Mouse (Mus musculus) C2C12 (cell line): ENCODE measurements around the gene Taco1. TPM values are rescaled to one million over a fixed set of nuclear protein-coding genes. Genes with fewer than 3 reads are reported as not detected.
"Not testable (repeated sequence)": the region's sequence is repeated elsewhere in the genome, so short reads cannot be mapped to it uniquely, and the experiment has no call there.

Experiments
- H3K27me3 ChIP-seq: one replicate; pipeline ENCODE4 v1.6.1; 2011; ENCODE audit not compliant: control insufficient read depth, insufficient read depth, insufficient read length
- H3K36me3 ChIP-seq: one replicate; pipeline ENCODE4 v1.6.1; 2011; ENCODE audit not compliant: control insufficient read depth, insufficient read depth
- H3K4me3 ChIP-seq: one replicate; pipeline ENCODE4 v1.5.1; 2011; ENCODE audit warnings: mild to moderate bottlenecking, control low read depth; ENCODE audit not compliant: poor library complexity, insufficient read depth, severe bottlenecking
- H3K79me2 ChIP-seq: one replicate; pipeline ENCODE4 v1.6.1; 2011; ENCODE audit not compliant: control insufficient read depth, insufficient read depth
- H3K79me3 ChIP-seq: one replicate; pipeline ENCODE4 v1.6.1; 2011; ENCODE audit warnings: low read depth, control low read depth
- H3ac ChIP-seq: one replicate; pipeline ENCODE3; 2011; ENCODE audit warnings: low read depth; ENCODE audit not compliant: control insufficient read depth, insufficient read length
- CEBPB ChIP-seq: IDR thresholded peaks from one replicate; pipeline ENCODE4 v1.6.1; 2011; ENCODE audit warnings: low read depth, mild to moderate bottlenecking, control low read depth, moderate library complexity
- CTCF ChIP-seq: IDR thresholded peaks from one replicate; pipeline ENCODE4 v1.5.1; 2011; ENCODE audit not compliant: control insufficient read depth, insufficient read depth, insufficient read length
- FOSL1 ChIP-seq: IDR thresholded peaks from one replicate; pipeline ENCODE4 v1.8.0; 2011; ENCODE audit warnings: mild to moderate bottlenecking, low read length; ENCODE audit not compliant: poor library complexity, insufficient read depth, severe bottlenecking
- MAX ChIP-seq: IDR thresholded peaks from one replicate; pipeline ENCODE4 v1.6.1; 2011; ENCODE audit warnings: mild to moderate bottlenecking, control low read depth
- MYOD1 ChIP-seq: IDR thresholded peaks from one replicate; pipeline ENCODE4 v1.6.1; 2011; ENCODE audit warnings: low read depth; ENCODE audit not compliant: control insufficient read depth, insufficient read length
- MYOG ChIP-seq: IDR thresholded peaks from one replicate; pipeline ENCODE4 v1.6.1; 2011; ENCODE audit not compliant: control insufficient read depth, insufficient read length; ENCODE audit errors: extremely low read depth
- USF1 ChIP-seq: IDR thresholded peaks from one replicate; pipeline ENCODE4 v1.6.1; 2011; ENCODE audit warnings: low read depth, mild to moderate bottlenecking, control low read depth, moderate library complexity
- polyA plus RNA-seq: library from polyadenylated mRNA; unstranded; fragments of >200 nt; fragmentation: generic; extraction: Trizol; gene quantifications from one replicate; pipeline ENCODE4 v1.2.1, GENCODE M21; 2012; ENCODE audit warnings: missing spikeins

Gene Taco1
- polyA plus RNA-seq, 1 experiment: 15.8 TPM

DNA sequence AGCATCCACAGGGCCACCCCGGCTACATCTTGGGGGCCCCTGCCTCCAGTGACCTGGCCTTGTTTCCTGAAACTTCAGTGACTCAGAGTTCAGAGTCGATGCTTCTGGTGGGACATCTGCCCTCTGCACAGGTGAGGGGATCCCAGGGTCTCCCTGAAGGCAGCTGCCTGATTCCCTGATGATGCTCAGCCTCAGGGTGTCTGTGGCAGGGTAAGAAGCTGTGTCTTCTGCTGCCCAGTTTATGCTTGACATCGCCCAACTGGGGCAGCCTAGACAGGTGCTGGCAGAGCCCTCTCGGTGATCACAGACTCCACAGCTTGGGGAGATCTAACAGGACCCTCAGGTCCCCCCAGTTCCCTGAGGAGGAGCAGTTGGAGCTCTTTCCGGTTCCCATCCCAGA, 38.3 kb upstream of the Taco1 start:
- TF ChIP-seq MAX (no peak), CTCF (no peak), CEBPB (no peak)

DNA sequence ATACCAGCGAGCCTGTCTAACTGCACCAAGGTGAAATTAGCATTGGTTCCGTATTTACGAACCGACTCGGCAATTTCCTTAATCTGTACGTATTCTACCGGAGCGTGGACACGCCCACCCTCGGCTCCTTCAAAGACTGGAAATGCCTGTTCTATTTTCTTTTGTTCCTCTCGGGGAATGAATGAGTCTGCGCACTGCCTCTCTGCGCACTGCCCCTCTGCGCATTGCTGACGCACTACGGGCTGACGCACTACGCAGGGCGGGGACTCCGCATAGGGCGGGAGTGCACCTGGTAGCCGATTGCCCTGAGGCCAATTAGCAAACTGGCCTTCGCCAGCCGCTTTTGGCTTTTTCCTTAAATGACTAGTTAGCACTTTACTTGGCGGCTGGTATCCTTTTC, 33.8 kb upstream of the Taco1 start:
- not testable (repeated sequence) for H3ac ChIP-seq, H3K79me3 ChIP-seq, H3K4me3 ChIP-seq, H3K79me2 ChIP-seq, H3K27me3 ChIP-seq, H3K36me3 ChIP-seq

More for the DNA sequence above, 38.3 kb upstream of the Taco1 start:
- no peaks in the 10 kb centered on the region for H3K79me3 ChIP-seq
- no peaks in the 10 kb centered on the region for H3K79me2 ChIP-seq
- no peaks in the 10 kb centered on the region for H3K36me3 ChIP-seq
- peaks cover 24% of the 10 kb centered on the region for H3K27me3 ChIP-seq
- no peak overlapping the region for H3ac ChIP-seq
- no peak overlapping the region for H3K4me3 ChIP-seq

DNA sequence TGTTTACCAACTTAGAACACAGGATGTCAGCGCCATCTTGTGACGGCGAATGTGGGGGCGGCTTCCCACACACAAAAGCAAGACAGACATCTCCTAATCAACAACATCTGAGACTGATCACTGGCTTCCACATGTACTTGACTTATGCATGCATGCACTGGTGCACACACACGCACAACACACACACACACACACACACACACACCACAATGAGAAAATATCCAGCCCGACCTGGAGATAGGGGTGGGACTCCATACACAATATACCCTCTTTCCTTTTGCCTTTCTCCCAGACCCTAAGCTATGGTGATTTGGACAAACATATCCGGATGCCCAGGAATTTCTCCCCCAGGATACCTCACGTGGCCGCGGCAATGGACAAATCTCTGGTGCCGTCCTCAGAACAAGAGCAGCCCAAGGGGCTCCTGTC, 32.4 kb upstream of the Taco1 start:
- no peak for TF ChIP-seq USF1
- H3K79me2 ChIP-seq: peaks cover 18% of the 10 kb centered on the region
- H3K4me3 ChIP-seq: no peak overlapping the region
- H3K27me3 ChIP-seq: no peaks in the 10 kb centered on the region
- peaks cover 16% of the 10 kb centered on the region for H3K79me3 ChIP-seq
- H3ac ChIP-seq: no peak overlapping the region
- H3K36me3 ChIP-seq: no peaks in the 10 kb centered on the region

DNA sequence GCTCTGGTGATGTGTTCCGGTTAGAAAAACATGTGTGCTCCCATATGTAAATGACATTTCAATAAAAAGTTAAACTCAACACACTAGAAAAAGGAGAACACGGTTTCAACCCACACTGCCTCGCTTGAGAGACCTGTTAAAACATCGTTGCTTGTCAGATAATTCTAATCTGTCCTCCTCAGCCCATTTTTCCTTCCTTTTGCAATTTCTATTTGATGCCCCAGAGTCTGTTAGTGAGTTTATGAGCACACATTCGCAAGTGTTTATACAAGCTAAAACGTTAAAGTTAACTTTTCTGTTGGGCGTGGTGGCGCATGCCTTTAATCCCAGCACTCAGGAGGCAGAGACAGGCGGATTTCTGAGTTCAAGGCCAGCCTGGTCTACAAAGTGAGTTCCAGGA, 30.9 kb upstream of the Taco1 start:
- peaks cover 30% of the 10 kb centered on the region for H3K79me3 ChIP-seq
- TF ChIP-seq MYOG: no peak
- TF ChIP-seq MYOD1: no peak
- TF ChIP-seq CEBPB: no peak
- no peak for TF ChIP-seq FOSL1
- no peak for TF ChIP-seq USF1
- TF ChIP-seq CTCF: no peak
- no peak for TF ChIP-seq MAX
- peaks cover 33% of the 10 kb centered on the region for H3K79me2 ChIP-seq
- H3K4me3 ChIP-seq: no peak overlapping the region
- no peaks in the 10 kb centered on the region for H3K27me3 ChIP-seq
- no peaks in the 10 kb centered on the region for H3K36me3 ChIP-seq
- H3ac ChIP-seq: no peak overlapping the region

DNA sequence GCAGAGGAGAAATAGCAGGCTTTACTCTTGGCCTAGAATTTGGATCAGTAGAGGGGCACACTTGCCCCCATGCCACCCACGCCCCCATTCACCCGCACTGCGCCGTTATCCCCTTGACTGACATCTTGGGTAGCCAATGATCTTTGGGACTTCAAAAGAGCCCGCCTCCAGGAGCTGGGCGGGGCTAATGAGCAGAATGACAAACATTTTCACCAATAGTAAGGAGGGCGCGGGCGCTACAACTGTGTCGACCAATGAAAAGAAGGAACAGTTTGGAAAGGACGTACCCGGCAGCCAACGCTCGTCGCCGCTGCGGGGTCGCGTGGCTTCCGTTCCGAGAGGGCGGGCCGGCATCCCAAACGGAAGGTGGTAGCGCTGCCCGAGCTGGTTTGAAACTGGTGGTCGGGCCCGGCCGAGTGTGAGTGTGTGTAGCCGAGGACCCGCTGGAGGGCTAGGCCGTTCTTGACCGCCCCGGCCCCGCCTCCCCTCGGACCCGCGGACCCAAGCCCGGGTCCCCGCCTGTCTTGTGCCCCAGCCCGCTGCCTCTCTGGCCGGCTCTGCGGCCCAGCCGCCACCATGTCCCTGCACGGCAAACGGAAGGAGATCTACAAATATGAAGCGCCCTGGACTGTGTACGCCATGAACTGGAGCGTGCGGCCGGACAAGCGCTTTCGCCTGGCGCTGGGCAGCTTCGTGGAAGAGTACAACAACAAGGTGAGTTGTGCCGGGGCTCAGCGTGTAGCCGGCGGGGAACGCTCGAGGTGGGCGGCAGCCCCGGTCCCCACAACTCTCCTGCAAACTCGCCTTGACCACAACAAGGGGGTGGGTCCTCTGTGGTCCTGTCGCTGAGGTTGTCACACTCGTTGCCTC, 29.1 kb upstream of the Taco1 start, which contains the start of gene Dcaf7:
Gene Dcaf7 (plus strand): TSS at position 325 of the 870 bp plus-strand sequence.
- H3K36me3 ChIP-seq: no peaks in the 10 kb centered on the region
- TF ChIP-seq MAX (peak; percentile 40), USF1 (peak; percentile 62), MYOG (no peak), MYOD1 (no peak)
- peaks cover 51% of the 10 kb centered on the region for H3K79me2 ChIP-seq
- peaks cover 46% of the 10 kb centered on the region for H3K79me3 ChIP-seq
- peak within 1 kb of the TSS; percentile 84 for H3ac ChIP-seq
- no peaks in the 10 kb centered on the region for H3K27me3 ChIP-seq
- H3K4me3 ChIP-seq: peak within 1 kb of the TSS; percentile 98

DNA sequence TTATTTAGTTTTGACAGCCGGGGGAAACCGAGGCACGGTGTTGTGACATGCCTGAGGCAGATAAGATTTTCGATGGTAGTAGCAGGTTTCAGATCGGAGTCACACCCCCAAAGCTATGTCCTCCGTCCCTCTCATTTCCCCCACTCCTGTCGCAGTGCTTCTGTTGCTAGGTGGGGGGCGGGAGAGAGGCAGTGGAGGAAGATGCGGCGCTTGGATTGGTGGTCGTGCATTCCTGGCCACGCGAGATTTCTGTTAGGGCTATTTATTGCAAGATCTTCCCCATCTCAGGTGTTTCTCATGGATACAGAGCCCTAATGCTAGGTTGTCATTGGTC, 28.5 kb upstream of the Taco1 start:
- no peaks in the 10 kb centered on the region for H3K36me3 ChIP-seq
- H3K79me2 ChIP-seq: peaks cover 57% of the 10 kb centered on the region
- peak overlapping the region; percentile 84 for H3ac ChIP-seq
- H3K79me3 ChIP-seq: peaks cover 51% of the 10 kb centered on the region
- H3K27me3 ChIP-seq: no peaks in the 10 kb centered on the region
- TF ChIP-seq FOSL1 (no peak), MYOG (no peak), USF1 (no peak), MYOD1 (no peak), CTCF (no peak), MAX (no peak), CEBPB (no peak)
- peak overlapping the region; percentile 98 for H3K4me3 ChIP-seq
